Mouse (Mus musculus): Measurements from ENCODE around the gene B3galt4.
"Not testable (repeated sequence)": the region's sequence is repeated elsewhere in the genome, so short reads cannot be mapped to it uniquely, and the experiment has no call there.

B3galt4 gene

DNA sequence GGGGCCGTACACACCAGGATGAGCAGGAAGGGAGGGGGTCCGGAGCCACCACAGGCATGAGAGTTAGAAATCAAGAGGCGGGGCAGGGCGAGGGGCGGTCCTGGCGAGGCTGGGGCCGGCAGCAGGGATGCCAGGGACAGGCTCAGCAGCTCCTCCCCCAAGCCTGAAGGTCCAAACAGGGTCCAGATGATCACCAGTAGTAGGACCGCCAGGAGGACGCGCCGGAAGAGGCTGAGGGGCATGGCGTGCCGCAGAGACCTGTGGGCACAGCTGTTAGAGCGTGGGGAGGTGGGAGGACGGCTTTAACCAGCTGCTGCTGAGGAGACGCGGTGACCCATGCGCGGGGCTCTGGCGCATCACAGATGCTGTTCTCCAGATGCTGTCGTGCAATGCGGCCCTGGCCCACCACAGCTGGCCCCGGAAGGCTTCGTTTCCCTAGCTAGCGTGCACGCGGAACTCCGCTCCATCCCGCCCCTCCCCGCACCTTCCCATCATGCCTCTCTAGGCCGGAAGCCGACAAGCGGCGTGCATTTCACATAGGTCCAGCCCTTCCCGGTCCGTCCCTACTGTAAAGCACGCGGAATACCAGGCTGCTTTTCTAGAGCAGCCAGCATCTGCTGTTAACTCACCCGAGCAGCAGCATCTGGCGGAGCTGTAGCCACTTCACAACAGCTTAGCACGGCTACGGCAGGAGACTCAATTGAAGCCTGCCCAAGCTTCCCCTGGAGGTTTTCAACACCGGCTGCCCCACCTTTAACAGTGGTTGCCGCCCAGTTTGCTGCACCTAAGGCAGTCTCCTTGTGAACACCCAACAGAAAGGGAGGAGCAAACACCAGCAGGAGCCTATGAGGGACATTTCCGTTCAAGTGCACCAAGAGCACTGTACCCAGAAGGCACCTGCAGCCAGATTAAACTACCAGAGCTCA, at the start of gene B3galt4:
Gene B3galt4 (minus strand): TSS at position 468 of the 926 bp plus-strand sequence.
- peak; percentile 82 to 83 for DNase-seq (ENCODE audit: low spot score in 2 of 2)

DNA sequence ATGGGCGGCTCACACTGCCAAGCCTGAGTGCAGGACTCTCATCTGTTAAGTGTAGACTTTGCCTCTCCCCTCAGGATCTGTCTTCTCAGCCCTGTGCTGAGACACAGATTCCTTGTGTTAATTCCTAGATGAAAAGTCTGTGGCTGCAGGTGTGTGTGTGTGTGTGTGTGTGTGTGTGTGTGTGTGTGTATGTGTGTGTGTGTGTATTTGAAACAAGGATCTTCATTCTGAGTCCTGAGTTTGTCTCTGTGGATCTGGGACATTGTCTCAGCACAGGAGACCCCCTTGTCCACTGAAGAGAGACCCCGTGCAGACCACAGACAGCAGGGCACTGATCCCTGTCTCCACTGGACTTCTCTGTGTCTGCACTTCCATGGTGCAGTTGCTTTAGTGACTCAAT, 49.5 kb upstream of the B3galt4 start:
- DNase-seq (ENCODE audit: low spot score in 2 of 2) = not testable (repeated sequence)

DNA sequence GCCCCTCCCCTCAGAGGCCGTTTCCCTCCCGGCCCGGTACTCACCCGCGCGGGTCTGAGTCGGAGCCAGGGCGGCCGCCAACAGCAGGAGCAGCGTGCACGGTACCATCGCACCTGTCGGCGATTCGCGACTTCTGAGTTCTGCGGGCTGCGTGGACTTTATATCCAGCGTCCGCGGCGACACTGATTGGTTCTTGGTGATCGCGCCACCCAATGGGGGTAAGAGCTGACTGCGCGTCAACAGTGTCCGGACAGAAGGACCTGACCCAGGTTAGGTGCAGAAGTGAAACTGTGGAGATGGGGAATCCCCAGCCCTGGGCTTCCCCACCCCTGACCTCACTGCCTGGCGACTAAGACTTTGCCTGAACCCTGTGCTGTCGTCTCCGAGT, 48.9 kb upstream of the B3galt4 start, which contains the start of gene H2-K1:
Gene H2-K1 (minus strand): TSS at position 198 of the 388 bp plus-strand sequence.
- peak; percentile 76 to 87 for DNase-seq (ENCODE audit: low spot score in 2 of 2)

DNA sequence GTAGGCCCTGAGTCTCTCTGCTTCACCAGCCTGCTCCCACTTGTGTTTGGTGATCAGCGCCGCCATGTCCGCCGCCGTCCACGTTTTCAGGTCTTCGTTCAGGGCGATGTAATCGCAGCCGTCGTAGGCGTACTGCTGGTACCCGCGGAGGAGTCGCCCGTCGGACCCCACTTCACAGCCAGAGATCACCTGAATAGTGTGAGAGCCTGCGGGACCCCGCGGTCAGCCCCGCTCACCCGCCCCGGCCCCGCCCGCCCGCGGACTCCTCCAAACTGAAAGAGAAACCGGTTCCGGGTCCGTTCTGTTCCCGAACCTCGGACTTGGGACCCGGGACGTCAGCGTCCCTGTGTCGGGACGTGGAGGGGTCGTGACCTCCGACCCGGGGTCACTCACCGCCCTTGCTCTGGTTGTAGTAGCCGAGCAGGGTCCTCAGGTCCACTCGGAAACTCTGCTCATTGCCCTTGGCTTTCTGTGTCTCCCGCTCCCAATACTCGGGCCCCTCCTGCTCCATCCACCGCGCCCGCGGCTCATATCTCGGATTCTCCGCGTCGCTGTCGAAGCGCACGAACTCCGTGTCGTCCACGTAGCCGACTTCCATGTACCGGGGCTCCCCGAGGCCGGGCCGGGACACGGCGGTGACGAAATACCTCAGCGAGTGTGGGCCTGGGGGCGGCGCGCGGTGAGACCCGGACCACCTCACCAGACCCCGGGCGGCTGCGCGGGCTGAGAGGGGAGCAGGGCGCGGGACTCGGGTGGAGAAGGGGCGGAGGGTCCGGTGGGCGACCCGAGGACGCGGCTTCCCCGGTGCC, 48.3 kb upstream of the B3galt4 start:
- DNase-seq (ENCODE audit: low spot score in 2 of 2) = no peak

DNA sequence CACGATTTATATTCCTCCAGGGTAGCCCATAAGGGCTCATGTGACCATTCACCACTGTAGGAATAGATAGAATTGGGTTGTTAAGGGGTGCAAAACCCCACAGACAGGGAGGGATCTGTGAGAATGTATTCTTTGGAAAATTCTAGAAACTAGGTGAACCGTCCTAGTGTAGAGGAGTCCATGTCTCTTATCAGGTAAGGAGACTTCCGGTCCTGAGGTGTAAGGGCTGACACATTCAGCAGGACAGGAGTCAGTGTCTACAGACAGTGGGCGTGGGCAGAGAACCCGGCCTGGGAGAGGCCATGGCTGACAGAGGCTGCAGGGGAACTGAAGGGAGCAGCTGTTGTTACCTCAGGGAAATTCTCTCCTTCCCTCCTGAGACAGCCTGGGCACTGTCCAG, 47.4 kb upstream of the B3galt4 start:
- DNase-seq (ENCODE audit: low spot score in 2 of 2) = not testable (repeated sequence)

DNA sequence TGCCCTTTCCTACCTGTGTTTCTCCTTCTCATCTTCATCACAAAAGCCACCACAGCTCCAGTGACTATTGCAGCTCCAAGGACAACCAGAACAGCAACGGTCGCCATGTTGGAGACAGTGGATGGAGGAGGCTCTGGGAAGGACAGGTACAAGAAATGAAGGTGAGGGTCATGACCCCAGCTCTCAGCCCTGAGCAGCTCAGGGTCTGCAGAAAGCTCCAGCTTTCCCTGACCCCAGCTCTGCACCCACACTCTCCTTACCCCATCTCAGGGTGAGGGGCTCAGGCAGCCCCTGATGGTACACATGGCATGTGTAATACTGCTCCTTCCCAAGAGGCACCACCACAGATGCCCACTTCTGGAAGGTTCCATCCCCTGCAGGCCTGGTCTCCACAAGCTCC, 45.7 kb upstream of the B3galt4 start:
- not testable (repeated sequence) for DNase-seq (ENCODE audit: low spot score in 2 of 2)

DNA sequence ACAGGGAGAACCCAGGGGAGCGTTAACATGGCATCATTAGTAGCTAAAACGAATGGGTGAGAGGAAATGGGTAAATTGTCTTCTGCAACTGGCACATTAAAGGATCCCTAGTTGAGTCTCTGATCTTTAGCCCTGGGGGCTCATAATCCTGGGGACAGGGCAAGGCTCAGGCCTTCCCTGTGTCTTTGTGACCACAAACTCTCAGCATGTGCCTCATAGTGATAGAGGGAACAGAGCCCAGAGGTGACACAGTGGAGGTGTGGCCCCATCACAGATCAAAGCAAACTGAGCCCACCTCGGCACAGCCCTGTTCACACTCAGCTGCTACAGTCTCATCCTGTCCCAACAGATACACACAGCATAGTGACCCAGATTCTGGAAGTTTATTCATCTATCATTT, 44.4 kb upstream of the B3galt4 start:
- DNase-seq (ENCODE audit: low spot score in 2 of 2) = no peak

DNA sequence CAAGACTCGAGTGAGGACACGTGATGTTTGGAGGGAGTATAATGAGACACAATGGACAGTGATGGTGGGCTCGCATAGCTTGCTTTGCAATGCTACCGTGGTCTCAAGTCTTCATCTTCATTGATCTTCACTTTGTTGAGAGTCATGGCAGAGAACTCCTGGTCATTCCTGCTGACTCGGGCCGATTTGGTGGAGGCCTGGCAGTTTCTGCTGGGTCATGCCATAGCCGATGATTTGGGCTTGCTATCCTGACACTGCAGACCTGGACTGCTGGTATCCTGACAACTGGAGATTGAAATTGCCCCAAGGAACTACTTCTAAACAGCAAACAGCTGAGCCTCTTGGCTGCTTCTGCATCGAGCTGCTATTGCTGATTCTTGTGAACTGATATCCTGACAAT, 43.7 kb upstream of the B3galt4 start:
- no peak for DNase-seq (ENCODE audit: low spot score in 2 of 2)

DNA sequence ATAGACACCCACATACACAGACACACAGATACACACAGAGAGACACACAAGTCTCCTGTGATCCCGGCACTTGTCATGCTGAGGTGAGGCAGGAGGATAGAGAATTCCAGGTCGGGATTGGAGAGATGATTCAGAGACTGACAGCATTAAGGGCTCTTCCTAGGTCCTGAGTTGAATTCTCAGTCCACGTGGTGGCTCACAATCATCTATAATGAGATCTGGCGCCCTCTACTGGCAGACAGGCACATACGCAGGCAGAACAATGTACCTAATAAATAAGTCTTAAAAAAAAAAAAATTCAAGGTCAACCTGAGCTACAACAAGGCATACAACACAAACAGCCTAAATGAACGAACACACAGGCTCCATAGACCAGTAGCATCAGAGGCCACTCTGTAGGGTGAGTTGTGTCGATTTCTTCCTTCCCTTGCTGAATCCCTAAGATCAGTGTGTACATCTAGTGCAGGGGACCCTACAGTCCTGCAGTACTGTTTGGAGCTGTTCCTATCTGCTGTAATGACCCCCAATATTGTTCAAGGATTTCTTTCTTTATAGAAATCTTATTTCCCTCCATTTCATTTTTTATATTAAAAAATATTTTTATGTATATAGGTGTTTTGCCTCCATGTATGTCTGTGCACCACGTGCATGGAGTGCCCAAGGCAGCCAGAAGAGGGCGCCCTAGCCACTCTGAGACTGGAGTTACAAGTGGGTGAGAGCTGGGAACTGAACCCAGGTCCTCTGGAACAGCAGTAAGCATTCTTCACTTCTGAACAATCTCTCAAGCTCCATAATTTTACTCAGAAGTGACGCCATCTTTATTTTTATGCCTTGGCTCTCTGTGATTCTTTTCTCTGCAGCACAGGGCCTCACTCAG, 40.7 kb upstream of the B3galt4 start:
- no peak for DNase-seq (ENCODE audit: low spot score in 2 of 2)

DNA sequence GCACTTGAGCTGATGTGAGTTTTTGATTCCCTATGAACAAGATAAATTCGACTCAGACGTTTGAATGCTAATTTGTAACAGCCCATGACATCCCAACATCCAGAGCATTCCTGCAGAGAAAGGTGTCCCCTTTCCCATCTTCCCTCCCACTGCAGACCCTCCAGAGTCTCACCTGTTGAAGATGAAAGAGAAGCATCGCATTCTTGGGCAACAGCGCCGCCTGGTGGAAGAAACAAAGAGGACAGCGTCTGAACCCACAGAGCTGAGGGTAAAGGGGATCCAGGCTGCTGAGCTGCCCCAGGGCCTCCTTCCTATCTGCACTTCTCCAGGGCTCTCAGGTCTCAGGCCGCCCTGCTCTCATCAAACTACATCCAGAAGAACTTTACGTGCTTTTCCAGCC, 30.8 kb upstream of the B3galt4 start:
- DNase-seq (ENCODE audit: low spot score in 2 of 2) = not testable (repeated sequence)

DNA sequence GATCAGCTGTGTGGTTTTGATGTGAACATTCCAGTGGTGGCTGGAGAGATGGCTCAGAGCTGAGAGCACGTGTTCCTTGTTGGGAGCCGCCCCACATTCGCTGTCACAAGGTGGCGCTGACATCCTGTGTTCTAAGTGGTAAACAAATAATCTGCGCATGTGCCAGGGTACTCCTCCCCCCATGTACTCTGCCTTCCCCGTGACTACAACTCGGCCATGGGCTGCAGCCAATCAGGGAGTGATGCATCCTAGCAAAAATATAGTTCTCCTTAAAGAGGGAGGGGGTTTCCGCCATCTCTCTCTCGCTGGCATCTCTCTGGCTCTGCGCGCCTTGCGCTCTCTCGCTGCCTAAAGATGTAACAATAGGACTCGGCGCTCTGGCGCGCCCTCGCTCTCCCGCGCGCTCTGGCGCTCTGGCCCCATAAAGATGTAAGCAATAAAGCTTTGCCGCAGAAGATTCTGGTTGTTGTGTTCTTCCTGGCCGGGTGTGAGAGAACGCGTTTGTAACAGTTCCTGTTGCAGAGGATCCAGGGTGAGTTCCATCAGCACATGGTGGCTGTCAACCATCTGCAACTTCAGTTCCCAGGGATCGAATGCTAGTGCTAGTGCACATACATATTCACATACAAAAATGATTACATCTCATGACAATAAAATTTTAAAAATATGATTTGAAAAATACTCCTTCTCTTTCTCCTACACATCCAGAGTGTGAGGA, 30.1 kb upstream of the B3galt4 start:
- peak; percentile 76 to 78 for DNase-seq (ENCODE audit: low spot score in 2 of 2)

DNA sequence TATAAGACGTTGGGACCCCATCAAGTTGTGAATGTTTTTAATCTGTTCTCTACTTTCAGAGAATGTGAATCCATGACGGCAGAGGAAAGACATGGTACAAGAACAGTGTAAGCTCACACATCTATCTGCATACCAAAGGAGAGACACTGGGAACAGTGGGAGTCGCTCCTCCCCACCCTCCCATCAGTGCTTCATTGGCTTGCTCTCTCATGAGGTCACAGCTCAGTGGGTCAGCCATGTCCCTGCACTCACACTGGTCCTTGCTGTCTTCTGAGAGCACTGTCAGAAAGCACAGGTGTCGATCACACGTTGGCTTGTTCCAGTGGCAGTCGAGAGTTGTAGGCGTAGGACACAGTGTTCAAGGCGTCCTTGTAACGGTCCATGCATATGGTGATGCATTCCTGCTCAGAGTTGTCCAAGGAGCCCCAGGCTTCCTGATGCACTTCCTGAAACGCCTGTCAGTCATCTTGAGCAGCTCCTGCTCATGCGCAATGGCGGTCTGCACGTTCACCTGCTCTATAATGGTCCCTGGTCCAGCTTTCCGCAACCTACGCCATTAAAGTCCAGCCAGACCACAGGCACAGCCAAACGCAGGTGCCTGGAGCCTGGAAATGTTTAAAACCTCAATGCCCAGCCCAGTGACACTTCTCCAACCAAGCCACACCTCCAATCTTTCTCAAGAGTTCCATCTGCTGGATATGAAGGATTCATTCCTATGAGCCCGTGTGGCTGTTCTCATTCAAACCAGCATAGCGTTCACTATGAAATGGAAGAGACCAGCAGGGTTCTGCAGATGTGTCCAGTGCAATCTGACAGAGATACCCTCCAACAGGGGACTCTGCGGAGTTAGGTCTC, 29.1 kb upstream of the B3galt4 start:
- DNase-seq (ENCODE audit: low spot score in 2 of 2) = no peak

DNA sequence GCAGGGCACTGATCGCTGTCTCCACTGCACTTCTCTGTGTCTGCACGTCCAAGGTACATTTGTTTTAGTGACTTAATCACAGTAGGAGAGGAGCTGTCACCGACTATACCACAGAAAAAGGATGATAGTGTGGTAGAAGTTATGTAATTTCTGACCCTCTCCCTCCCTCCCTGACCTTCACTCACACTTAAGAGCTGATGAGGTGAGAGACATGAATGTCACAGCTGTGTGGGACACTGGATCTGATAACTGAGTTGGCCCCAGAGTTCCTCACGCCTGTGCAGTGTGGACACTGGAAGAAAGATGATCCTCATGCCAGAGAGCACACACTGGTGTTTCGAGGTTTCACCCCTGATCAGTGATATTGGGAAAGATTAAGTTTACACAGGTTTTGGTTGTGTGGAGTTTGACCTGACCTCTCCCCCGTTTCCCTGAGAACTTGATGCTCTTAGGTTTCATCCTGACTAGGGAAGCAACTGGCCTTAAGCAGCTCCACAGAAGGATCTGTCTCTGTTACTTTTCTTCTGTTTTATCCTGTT, 28.3 kb upstream of the B3galt4 start:
- DNase-seq (ENCODE audit: low spot score in 2 of 2) = no peak

DNA sequence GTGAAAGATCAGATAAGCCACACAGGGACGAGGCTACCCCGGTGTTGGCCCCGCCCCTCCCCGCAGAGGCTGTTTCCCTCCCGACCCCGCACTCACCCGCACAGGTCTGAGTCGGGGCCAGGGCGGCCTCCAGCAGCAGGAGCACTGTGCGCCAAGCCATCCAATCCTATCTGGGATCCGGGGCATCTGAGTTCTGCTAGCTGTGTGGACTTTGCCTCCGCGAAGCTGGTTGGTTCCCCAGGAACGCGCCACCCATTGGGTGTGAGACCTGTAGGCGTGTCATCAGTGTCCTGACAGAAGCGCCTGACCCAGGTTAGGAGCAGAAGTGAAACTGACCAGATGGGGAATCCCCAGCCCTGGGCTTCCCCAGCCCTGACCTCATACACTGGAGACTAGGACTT, 27.3 kb upstream of the B3galt4 start:
- DNase-seq (ENCODE audit: low spot score in 2 of 2) = peak in 1 of 2 experiments; percentile 59

DNA sequence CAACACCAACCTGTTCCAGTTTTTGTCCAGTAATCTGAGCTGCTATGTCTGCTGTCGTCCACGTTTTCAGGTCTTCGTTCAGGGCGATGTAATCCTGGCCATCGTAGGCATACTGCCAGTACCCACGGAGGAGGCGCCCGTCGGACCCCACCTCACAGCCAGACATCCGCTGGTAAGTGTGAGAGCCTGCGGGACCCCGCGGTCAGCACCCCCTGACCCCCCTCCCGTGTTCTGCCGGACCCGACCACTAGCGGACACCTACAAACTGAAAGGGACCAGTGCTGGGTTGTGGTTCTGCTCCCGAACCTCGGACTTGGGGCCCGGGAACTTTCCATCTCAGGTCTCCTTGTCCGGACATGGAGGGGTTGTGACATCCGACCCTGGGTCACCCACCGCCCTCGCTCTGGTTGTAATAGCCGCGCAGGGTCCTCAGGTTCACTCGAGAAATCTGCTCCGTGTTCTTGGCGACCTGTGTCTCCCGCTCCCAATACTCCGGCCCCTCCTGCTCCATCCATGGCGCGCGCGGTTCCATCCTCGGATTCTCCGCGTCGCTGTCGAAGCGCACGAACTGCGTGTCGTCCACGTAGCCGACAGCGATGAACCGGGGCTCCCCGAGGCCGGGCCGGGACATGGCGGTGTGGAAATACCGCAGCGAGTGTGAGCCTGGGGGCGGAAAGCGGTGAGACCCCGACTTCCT, 26.7 kb upstream of the B3galt4 start:
- no peak for DNase-seq (ENCODE audit: low spot score in 2 of 2)

DNA sequence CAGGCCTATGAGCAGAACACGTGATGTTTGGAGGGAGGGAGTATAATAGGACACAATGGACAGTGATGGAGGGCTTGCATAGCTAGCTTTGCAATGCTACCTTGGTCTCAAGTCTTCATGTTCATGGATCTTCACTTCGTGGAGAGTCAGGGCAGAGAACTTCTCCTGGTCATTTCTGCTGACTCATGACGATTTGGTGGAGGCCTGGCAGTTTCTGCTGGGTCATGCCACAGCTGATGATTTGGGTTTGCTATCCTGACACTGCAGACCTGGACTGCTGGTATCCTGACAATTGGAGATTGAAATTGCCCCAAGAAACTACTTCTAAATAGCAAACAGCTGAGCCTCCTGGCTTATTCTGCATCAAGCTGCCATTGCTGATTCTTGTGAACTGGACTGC, 22.3 kb upstream of the B3galt4 start:
- DNase-seq (ENCODE audit: low spot score in 2 of 2) = no peak

DNA sequence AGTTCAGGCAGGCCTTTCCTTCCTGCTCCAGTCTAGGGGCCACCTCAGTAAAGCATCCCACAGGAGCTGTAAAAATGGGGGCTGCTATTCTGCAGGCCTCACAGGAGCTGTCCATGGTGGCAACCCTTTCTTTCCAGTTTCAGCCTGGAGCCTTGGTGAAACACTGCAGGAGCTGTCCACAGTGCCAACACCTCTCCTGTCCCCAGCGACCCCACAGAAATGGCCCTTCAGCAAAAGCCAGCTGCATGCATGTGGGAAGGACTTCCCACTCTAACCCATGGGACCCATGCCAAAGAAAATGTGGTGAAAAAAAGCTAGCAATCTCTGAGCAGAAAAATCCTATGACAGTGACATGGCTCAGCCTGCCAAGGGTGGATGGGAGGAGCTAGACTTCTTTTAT, 21.4 kb upstream of the B3galt4 start:
- DNase-seq (ENCODE audit: low spot score in 2 of 2) = no peak

DNA sequence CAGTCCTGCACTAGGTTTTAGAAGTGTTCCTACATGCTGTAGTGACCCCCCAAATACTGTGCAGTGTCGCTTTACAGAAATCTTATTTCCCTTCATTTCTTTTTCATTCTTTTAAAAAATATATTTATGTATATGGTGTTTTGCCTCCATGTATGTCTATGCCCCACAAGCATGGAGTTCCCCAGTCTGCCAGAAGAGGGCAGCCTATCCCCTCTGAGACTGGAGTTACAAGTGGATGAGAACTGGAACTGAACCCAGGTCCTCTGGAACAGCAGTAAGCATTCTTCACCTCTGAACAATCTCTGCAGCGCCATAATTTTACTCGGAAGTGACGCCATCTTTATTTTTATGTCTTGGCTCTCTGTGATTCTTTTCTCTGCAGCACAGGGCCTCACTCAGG, 18.1 kb upstream of the B3galt4 start:
- no peak for DNase-seq (ENCODE audit: low spot score in 2 of 2)

DNA sequence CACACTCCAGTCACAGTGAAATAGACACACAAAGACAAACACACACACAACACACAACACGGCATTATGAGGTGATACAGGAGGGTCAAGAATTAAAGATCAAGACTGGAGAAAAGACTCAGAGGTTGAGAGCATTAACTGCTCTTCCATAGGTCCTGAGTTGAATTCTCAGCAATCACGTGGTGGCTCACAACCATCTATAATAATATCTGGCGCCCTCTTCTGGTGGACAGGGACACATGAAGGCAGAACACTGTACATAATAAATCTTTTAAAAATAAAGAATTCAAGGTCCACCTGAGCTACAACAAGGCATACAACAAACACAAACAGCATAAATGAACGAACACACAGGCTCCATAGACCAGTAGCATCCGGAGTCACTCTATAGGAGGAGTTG, 17.6 kb upstream of the B3galt4 start:
- no peak for DNase-seq (ENCODE audit: low spot score in 2 of 2)

Measured in urinary bladder, postnatal 4 days (tissue).